10 mouse cellular contexts compared by ENCODE assay signal in the genomic region with DNA sequence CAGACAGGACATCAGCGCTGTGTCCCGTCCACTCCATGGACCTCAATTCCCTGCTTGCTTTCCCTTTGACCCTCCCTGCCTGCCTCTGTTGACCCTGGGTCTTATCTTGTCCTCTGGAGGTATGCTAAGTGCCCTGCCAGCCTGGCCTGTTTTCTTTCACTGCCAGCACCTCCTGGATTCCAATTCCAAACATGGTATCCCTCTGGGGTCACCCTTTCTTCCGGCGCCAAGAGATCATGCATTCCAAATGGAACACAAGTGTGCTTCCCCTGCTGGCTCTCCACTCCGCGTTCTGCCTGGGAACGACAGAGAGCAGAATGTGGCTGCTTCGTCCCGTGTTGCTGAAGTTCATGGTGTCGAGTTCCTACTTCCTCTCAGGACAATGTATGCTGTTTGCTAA. TPM values are rescaled to one million over a fixed set of nuclear protein-coding genes. Genes with fewer than 3 reads are reported as not detected.
DNase-seq lines count a peak whose midpoint lies in the region; ATAC-seq lines count a peak whose summit lies in the region.
"Had no signal": no experiment of that assay in that cellular context is flagged by ENCODE, and none has a peak within 500 bp of the region (broad histone marks: within the 10 kb centered on the region; RNA-seq: fewer than 3 reads in every experiment).

Gene Popdc2 (plus strand): TSS at position 277 of the 400 bp plus-strand sequence.

- WGBS in heart, embryonic 16.5 days = 7% methylated on average over 10 of the region's 10 CpGs
- WGBS in liver, embryonic 16.5 days (ENCODE audit: insufficient replicate concordance) = 55% methylated on average over 10 of the region's 10 CpGs

- no peaks in the 10 kb centered on the region for H3K9me3 ChIP-seq in heart, embryonic 16.5 days (replicated peaks; ENCODE audit: control insufficient read depth, low read length)
- H3K9me3 ChIP-seq in liver, embryonic 16.5 days (replicated peaks; ENCODE audit: control insufficient read depth, low read length) = no peaks in the 10 kb centered on the region
- H3K9me3 ChIP-seq: midbrain, embryonic 13.5 days had no signal

- peaks cover 26% of the 10 kb centered on the region for H3K4me1 ChIP-seq in heart, embryonic 16.5 days (ENCODE audit: control insufficient read depth, insufficient read depth, low read length)
- peaks cover 24% of the 10 kb centered on the region for H3K4me1 ChIP-seq in liver, embryonic 16.5 days (ENCODE audit: control insufficient read depth, low read depth, low read length)

- H3K9ac ChIP-seq in heart, embryonic 16.5 days (ENCODE audit: low read length) = peak within 1 kb of the TSS; percentile 91
- H3K9ac ChIP-seq in liver, embryonic 16.5 days (ENCODE audit: low read depth, low read length) = no peak within 1 kb of the TSS
- H3K9ac ChIP-seq: midbrain, embryonic 13.5 days had no signal

- H3K4me3 ChIP-seq in heart, embryonic 16.5 days (ENCODE audit: low read length) = peak within 1 kb of the TSS; percentile 77
- H3K4me3 ChIP-seq in liver, embryonic 16.5 days (ENCODE audit: low read depth, low read length) = no peak within 1 kb of the TSS
- H3K4me3 ChIP-seq: midbrain, embryonic 13.5 days had no signal

- no peak for ATAC-seq in erythroid progenitor cell, adult 5-6 weeks (replicated peaks; ENCODE audit: low FRiP score, poor library complexity, severe bottlenecking)
- ATAC-seq in heart, embryonic 16.5 days (replicated peaks; ENCODE audit: extremely low read depth, insufficient read depth, low FRiP score) = peak; percentile 88
- no peak for ATAC-seq in liver, embryonic 16.5 days (ENCODE audit: low read depth)
- ATAC-seq: midbrain, embryonic 13.5 days had no signal

- peak within 1 kb of the TSS; percentile 99 for H3K27ac ChIP-seq in heart, embryonic 16.5 days (ENCODE audit: low read length)
- no peak within 1 kb of the TSS for H3K27ac ChIP-seq in liver, embryonic 16.5 days (ENCODE audit: low read length)
- H3K27ac ChIP-seq: midbrain, embryonic 13.5 days had no signal

- peak within 1 kb of the TSS; percentile 68 for H3K4me2 ChIP-seq in heart, embryonic 16.5 days (ENCODE audit: low read depth, low read length)
- H3K4me2 ChIP-seq in liver, embryonic 16.5 days (ENCODE audit: low read depth, low read length) = no peak within 1 kb of the TSS
- H3K4me2 ChIP-seq: midbrain, embryonic 13.5 days had no signal

- peak; percentile 40 for DNase-seq in embryo, embryonic 10.5 days (ENCODE audit: low spot score)
- no peak for DNase-seq in spleen, postnatal 14 days (ENCODE audit: low spot score in 2 of 2)
- no peak for DNase-seq in frontal cortex, postnatal 36 days (ENCODE audit: low spot score in 2 of 2)
- no peak for DNase-seq in urinary bladder, postnatal 4 days (ENCODE audit: low spot score in 2 of 2)
- no peak for DNase-seq in cerebellum, adult 11 months
- DNase-seq: right cerebral cortex, postnatal 25 days had no signal

- 0 out of 2 replicates have a peak, but pooled peaks cover 2% of the 10 kb centered on the region for H3K36me3 ChIP-seq in heart, embryonic 16.5 days (ENCODE audit: control insufficient read depth, insufficient read depth)
- H3K36me3 ChIP-seq in liver, embryonic 16.5 days (ENCODE audit: control insufficient read depth, insufficient read depth) = no peaks in the 10 kb centered on the region

- no peaks in the 10 kb centered on the region for H3K27me3 ChIP-seq in heart, embryonic 16.5 days (ENCODE audit: control insufficient read depth, insufficient read depth, low read length)
- H3K27me3 ChIP-seq in liver, embryonic 16.5 days (ENCODE audit: control insufficient read depth, insufficient read depth, low read depth, low read length) = no peaks in the 10 kb centered on the region
- H3K27me3 ChIP-seq: midbrain, embryonic 13.5 days had no signal

RNA-seq across cellular contexts. Expression of gene Popdc2, which starts in this region (rescaled TPM):
- 21.6 and 24.3 TPM in 2 replicates for total RNA-seq in erythroid progenitor cell, adult 5-6 weeks (2015; ENCODE audit: low replicate concordance)
- total RNA-seq in erythroid progenitor cell, adult 5-6 weeks (2017; ENCODE audit: low replicate concordance) = 18.8 and 23.0 TPM in 2 replicates
- polyA plus RNA-seq in heart, embryonic 16.5 days (2015; fragmentation: Nextera tagmentation; extraction: Ambion mirVana) = 421 and 423 TPM in 2 replicates
- polyA plus RNA-seq in liver, embryonic 16.5 days (2015; fragmentation: Nextera tagmentation; extraction: Ambion mirVana) = 21.8 and 26.4 TPM in 2 replicates

Comparison
In these comparisons a context has a peak if more than half of its experiments do, and no peak if none do; other contexts are left out.
1. RNA of gene Popdc2 (polyA plus RNA-seq): 421 to 423 TPM in heart, embryonic 16.5 days; 21.8 to 26.4 TPM in liver, embryonic 16.5 days; every median in the first group is over 10 times any median in the second.